Mouse (Mus musculus): ENCODE data around the gene Zfp988.
A peak's percentile ranks its signal among the peaks of the same experiment; 100 is the strongest.
"Not testable (repeated sequence)": the region's sequence is repeated elsewhere in the genome, so short reads cannot be mapped to it uniquely, and the experiment has no call there.

Zfp988 gene

DNA sequence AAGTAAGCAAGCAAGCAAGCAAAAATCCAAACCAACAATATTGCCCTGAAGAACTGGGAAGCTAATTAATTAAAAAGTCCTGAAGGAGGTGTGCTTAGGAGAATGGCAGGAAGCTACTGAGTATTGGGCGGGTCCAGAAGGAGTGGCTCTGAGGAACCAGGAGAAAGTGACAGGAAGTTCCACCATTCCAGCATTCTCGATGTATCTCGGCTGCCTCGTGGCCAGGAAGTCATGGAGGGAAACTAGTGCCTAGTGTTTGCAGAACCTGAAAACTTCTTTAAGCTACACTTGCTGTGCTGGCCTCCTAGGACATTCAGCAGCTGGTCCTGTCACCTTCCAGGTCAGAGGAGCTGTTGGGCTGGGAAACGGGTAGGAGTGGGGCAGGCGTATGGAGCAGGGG, at the start of gene Zfp988:
TSS of gene Zfp988 (plus strand) at position 239 of the 400 bp plus-strand sequence.
- not testable (repeated sequence) for DNase-seq (ENCODE audit: inconsistent ontology term)

DNA sequence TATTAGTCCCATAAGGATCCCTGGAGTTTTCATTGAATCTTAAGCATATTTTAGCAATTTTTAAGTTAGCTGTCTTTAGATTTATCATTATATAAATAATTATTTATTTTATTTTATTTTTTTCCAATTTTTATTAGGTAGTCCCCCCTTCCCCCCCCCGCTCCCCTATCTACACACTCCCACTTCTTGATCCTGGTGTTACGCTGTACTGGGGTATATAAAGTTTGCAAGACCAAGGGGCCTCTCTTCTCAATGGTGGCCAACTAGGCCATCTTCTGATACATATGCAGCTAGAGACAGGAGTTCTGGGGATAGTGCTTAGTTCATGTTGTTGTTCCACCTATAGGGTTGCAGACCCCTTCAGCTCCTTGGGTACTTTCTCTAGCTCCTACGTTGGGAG, 42.8 kb upstream of the Zfp988 start:
- not testable (repeated sequence) for DNase-seq (ENCODE audit: inconsistent ontology term)

DNA sequence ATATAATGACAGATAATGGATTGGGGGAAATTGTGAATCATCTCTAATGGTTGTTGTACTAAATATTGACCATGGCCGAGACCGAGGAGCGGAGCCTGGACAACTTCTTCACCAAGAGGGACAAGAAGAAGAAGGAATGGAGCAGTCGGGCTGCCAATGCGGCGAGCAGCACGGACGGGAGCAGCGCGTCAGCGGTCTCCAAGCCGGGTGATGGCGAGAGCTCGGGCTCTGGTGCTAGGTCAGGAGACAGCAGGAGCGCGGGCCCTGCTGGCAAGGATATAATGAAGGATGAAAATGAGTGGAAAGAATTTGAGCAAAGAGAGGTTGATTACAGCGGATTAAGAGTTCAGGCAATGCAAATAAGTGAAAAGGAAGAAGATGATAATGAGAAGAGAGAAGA, 38.2 kb upstream of the Zfp988 start:
- not testable (repeated sequence) for DNase-seq (ENCODE audit: inconsistent ontology term)

DNA sequence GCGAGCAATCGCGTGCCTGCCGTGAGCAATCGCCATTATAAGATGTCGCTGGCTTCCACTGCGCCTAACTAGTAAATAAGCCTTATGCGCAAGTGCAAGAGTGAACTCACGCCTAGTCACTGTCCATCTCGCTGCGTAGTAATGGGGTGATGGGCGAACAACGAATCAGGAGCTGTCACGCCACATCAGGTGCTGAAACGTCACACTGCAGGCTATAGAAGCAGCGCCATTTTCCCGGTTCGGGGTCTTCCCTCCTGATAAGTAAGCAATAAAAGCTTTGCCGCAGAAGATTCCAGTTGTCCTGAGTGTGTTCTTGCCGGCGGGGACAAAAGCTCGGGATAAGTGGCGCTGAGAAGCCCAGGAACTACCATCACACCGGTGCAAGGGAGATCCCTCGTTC, 36.7 kb upstream of the Zfp988 start:
- not testable (repeated sequence) for DNase-seq (ENCODE audit: inconsistent ontology term)

DNA sequence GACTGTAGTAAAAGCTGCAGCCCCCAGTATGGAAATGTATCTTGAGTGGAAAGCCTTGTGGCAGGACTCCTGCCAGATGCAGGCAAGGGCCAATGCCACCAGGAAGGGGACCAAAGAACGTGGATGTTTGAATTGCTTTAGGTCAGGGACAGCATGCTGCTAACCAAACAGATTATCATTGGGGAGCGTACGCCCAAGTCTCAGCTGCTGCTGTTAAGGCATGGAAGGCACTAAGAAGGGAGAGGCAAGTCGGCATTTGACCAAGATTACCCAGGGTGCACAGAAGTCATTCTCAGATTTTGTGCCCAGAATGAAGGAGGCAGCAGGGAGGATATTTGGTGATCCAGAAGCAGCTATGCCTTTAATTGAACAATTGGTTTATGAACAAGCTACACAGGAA, 35.4 kb upstream of the Zfp988 start:
- not testable (repeated sequence) for DNase-seq (ENCODE audit: inconsistent ontology term)

DNA sequence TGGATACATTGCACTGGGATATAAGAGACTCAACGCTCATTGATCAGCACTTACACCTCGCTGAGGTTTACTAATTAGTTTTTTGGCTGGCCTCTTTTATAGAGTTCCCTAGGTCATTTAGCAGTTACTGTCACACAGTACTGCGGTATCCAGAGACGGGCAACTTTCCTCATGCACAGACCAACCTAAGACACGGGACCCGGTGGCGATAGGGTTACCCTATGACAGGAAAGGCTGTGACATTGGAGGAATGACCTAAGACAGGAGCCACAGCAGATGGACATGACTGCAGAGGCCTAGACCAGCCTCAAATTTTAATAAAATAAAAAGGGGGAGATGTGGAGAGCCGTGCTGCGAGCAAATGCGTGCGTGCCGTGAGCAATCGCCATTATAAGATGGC, 33.9 kb upstream of the Zfp988 start:
- not testable (repeated sequence) for DNase-seq (ENCODE audit: inconsistent ontology term)

DNA sequence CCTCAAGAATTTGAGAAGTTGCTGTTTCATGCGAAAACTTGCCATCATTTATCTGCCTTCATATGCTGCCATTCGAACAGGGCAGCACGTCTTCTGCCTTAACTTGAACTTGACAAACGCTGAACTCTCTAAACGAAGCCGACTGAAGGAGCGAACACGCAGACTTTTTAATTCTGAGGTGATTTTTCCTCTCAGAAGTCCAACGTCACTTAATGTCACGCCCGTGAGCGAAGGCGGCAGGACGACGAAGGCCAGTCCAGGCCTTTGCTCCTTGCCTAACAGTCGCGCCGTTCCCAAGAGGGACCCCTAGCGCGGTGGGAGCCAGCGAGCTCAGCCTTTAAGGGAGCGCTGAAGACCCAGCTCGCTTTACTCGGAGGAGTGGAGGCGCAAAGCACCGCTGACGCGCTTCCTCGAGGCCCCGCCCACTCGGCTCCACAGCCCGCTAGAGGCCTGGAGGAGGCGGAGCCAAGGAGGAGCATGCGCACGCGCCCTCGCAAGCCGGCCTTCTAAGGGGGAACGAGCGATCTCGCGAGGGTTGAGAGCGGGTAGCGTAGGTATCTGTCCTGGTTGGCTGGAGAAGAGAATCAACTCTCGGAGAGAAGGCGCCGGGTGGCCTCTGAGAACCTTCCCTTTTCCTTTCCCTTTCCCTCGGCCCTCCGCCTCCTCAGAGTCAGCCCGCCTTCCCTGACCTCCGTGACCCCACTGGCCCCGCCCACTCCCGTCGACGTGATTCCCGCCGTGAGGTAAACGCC, 30.3 kb upstream of the Zfp988 start:
- DNase-seq (ENCODE audit: inconsistent ontology term): peak; percentile 12

DNA sequence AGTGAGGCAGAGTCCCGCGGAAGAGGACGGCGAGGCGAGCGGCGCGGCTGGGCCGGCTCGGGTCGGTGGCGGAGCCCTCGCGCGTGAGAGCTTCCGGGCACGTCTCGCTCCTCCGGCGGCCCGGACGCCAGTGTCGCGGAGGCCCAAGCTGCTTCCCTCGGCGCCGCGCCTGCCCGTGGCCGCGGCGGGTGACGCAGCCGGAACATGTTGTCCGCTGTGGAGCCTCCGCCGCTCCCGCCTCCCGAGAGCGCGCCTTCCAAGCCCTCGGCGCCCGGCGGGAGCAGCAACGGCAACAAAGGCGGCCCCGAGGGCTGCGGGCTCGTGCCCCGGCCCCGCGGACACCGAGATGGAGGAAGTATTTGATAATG, 29.7 kb upstream of the Zfp988 start:
- DNase-seq (ENCODE audit: inconsistent ontology term): not testable (repeated sequence)

DNA sequence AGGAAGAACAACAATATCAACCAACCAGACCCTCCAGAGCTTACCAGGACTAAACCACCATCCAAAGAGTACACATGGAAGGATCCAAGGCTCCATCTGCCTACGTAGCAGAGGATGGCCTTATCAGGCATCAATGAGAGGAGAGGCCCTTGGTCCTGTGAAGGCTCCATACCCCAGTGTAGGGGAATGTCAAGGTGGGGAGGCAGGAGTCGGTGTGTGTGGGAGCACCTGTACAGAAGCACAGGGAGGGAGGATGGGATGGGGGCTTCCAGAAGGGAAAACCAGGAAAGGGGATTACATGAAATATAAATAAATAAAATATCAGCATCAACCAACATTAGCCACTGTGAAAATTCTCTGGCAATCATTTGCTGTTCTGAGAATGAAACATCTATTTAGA, 25.1 kb upstream of the Zfp988 start:
- DNase-seq (ENCODE audit: inconsistent ontology term): not testable (repeated sequence)

DNA sequence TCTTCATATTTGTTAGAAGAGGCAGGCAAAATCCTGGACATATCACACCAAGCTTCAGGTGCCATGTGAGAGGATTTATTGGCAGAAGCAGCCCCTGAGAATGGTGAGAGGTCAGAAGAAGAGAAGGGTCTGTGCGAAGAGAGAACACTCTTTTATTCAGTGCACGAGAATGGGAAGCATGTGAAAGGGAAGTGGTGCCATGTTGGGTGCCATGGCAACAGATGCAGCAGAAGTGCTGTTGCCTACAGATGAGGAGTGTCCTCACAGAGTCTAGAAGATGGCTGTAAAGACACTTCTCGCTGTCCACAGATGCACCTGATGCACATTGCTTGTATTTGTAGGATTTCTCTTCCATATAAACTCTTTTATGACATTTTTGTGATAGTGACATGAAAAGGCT, 6.9 kb upstream of the Zfp988 start:
- not testable (repeated sequence) for DNase-seq (ENCODE audit: inconsistent ontology term)

DNA sequence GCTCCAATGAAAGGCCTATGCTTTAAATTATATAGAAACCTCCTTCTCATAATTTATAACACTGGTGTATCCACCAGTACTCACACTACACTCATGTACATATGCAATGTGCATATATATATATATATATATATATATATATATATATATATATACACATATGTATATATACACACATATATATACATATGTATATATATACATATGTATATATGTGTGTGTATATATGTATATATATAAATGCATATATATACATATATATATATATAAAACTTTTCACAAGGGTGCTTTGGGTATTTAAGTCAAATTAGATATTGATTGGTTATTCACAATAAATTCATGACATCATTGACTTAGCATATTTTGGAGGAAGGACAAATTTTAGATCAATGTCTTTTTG, 3.1 kb upstream of the Zfp988 start:
- DNase-seq (ENCODE audit: inconsistent ontology term): not testable (repeated sequence)

DNA sequence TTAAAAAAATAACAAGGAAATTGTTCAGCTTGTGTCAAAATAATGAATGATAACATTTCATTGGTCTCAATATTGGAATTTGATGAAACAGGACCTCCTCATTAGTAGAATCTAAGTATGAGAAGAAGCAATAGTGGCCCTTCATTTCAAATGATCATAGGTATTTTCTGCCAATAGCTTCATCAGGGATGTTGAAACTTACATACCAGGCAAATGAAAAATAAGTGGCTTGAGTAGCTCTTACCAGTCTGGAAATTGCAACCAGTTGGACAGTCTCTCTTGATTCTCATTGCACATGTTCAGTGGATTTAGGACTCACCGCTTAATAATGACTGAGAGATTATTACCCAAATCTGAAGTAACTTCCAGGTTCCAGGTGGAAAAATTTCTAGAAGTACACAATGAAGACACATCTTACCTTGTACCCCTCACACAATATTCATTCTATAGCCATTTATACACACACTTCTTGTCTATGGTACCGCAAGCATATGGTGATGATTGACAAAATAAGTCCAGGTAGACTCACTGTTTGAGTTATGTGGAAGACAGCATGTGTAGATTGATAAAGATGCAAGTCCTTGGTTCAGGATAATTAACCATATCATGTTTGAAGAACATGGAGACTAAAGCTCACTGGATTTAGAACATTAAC, 29.7 kb downstream of the Zfp988 start:
- not testable (repeated sequence) for DNase-seq (ENCODE audit: inconsistent ontology term)

DNA sequence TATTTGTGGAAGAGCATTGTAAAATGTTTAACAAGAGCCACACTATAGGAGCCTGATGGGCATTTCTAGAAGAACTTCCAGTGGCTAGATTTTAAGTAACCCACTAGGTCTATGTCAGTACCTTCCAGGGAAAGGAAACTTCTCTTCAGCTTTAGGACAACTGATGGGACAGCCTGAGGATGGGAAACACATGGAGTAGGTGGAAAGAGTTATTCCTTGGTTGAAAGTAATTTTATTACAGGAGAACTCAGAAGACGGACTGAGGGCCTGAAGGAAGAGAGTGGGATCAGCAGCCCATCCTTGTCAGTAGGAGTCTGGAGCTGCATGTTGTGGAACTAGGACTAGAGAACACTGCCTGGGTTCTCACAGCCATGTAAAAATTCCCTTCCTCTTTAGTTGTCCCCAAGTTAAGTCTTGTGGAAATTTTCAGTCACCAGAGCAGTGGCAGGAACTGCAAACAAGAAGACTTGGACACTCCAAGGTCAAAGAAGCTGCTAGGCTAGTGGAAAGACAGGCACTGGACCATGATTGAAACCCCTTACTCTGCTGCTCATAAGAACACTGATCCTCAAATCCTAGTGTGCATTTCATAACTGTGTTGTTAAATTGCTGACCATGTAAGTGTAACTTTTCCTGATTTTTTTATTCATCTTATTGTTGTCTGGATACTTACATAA, 30.4 kb downstream of the Zfp988 start:
- DNase-seq (ENCODE audit: inconsistent ontology term): not testable (repeated sequence)

DNA sequence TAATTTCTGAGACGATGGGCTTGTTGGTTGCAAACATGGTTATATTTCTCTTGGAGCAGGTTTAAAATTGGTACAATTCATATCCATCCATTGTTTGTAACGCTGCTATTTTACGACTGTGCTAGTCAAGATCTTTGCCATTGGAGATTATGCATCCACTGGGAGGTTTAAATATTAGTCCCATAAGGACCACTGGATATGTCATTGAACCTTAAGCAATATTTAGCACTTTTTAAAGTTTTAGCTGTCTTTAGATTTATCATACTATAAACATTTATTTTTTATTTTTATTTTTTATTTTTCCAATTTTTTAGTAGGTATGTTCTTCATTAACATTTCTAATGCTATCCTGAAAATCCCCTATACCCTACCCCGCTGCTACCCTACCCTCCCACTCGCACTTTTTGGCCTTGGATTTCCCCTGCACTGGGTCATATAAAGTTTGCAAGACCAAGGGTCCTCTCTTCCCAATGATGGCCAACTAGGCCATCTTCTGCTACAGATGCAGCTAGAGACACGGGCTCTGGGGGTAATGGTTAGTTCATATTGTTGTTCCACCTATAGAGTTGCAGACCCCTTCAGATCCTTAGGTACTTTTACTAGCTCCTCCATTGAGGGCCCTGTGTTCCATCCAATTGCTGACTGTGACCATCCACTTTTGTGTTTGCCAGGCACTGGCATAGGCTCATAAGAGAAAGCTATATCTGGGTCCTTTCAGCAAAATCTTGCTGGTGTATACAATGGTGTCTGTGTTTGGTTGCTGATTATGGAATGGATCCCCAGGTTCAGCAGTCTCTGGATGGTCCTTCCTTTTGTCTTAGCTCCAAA, 31.1 kb downstream of the Zfp988 start:
- not testable (repeated sequence) for DNase-seq (ENCODE audit: inconsistent ontology term)

DNA sequence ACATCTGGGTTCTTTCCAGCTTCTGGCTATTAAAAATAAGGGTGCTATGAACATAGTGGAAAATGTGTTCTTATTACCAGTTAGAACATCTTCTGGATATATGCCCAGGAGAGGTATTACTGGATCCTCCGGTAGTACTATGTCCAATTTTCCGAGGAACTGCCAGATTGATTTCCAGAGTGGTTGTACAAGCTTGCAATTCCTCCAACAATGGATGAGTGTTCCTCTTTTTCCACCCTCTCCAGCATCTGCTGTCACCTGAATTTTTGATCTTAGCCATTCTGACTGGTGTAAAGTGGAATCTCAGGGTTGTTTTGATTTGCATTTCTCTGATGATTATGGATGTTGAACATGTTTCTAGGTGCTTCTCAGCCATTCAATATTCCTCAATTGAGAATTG, 32.0 kb downstream of the Zfp988 start:
- DNase-seq (ENCODE audit: inconsistent ontology term): not testable (repeated sequence)

DNA sequence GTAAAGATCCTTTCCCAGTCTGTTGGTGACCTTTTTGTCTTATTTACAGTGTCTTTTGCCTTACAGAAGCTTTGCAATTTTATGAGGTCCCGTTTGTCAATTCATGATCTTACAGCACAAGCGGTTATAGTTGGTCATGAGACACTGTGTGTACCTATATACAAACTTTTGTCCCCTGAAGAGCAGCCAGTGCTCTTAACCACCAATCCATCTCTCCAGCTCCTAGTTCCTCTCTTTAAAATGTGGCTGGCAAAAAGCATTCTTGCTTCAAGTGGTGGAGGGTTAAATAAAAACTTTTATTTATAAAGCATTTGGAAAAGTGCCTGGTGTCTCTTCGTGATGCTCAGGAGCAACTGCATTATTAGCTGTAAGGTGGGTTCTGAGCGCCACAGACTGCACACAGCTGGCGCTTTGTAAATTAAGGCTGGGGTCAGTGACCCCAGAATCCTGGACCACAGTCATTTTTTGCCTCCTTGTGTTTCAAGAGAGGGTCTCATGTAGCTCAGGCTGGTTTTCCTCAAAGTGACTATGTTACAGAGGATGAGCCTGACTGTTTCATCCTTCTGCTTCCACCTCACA, 32.6 kb downstream of the Zfp988 start:
- DNase-seq (ENCODE audit: inconsistent ontology term): no peak

DNA sequence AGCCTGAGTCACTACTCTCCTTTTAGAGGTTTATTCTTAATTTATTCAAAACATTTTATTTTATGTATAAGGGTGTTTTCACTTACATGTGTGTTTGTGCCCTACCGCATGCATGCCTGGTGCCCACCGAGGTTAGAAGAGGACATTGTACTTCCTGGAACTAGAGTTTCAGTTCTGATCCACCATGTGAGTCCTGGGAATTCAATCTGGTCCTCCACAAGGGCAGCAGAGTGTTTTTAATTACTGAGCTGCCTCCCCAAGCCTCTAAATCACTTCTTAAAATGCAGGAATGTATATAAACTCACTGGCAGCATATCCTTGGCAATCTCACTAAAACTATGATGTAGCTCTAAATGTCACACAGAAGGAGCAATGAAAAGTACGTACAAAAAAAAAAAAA, 33.2 kb downstream of the Zfp988 start:
- not testable (repeated sequence) for DNase-seq (ENCODE audit: inconsistent ontology term)

DNA sequence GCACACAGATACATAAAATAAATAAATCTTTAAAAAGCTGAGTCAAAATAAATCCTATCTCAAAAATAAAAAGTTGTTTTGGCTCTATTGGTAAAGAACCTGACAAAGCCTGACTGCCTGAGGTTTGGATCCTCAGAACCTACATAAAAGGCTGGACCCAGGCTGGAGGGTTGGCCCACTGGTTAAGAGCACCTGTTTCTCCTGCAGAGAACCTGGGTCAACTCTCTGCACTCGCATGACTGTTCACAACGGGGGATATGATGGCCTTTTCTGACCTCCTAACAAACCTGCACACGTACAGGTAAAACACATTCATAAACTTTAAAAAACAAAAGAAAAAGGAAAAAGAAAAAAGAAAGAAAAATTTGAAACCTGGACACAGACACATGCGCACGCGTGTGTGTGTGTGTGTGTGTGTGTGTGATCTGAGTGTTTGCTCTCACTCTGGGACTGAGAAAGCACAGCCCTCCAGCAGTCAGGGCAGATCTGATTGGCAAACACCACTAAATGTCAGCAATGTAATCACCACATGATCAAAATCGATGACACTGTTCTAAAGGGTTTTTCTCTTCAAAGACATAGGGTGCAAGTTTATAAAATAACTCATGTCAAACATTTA, 34.2 kb downstream of the Zfp988 start:
- not testable (repeated sequence) for DNase-seq (ENCODE audit: inconsistent ontology term)

DNA sequence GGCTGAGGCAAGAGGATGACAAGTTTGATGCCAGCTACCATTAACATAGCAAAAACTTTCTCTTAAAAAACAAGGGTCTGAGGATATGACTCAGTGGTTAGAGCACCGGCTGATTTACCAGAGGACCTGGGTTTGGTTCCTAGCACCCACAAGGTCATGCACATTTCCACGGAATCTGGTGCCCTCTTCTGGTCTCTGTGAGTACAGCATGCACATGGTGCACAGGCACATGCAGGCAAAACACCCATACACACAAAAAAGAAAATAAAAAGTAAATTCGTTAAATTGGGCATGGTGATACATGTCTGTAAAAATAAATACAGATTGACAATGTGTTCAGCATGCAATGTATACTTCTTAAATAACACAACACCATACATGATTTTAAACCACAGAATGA, 34.8 kb downstream of the Zfp988 start:
- DNase-seq (ENCODE audit: inconsistent ontology term): not testable (repeated sequence)

DNA sequence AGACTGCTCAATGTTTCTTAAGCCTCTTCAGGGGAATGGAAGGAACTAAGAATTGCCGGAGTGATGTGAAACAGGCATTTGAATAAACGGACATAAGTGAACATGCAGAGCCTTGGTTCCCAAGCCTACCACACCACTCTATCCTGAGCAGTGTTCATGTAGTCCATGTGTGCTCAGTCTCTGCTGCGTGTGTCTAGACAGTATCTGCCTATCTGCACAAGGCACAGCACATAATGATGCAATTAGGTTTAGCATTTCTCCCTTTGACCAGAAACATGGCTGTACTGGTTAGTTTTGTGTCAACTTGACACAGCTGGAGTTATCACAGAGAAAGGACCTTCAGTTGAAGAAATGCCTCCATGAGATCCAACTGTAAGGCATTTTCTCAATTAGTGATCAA, 35.4 kb downstream of the Zfp988 start:
- not testable (repeated sequence) for DNase-seq (ENCODE audit: inconsistent ontology term)

Measured in Muller cell, postnatal 12 days (primary cell).